Mouse (Mus musculus): ENCODE results near the gene Spaca9. TPM values are rescaled to one million over a fixed set of nuclear protein-coding genes. Genes with fewer than 3 reads are reported as not detected.
A peak's percentile ranks its signal among the peaks of the same experiment; 100 is the strongest.

Spaca9 gene
- polyA plus RNA-seq, 2 experiments, result 1.4 to 1.6 TPM

DNA sequence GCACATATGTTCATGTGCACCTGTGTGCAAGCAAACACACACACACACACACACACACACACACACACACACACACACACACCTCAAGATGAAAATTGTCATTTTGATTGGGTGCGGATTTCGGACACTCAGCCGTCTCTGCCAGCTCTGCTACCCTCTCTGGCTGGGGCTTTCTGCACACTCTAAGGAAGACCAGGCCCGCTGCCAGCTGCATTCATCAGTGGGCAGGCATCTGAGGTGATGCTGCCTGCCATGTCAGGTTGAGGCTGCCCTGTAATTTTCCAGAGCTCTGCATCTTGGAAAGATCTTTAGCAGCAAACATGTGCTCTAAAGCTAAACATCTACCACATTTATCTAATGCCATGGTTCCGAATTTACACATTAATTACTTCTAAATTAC lies 37.6 kb upstream of the Spaca9 start:
- Histone ChIP-seq H3K9me3 (ENCODE audit: control insufficient read depth, low read length) (no peaks in the 10 kb centered on the region), H3K4me3 (replicated peaks; ENCODE audit: low read length) (no peak overlapping the region), H3K27ac (replicated peaks; ENCODE audit: low read depth, low read length) (no peak overlapping the region), H3K9ac (ENCODE audit: low read depth, low read length, severe bottlenecking) (no peak overlapping the region), H3K4me2 (replicated peaks; ENCODE audit: low read depth, low read length, severe bottlenecking) (no peak overlapping the region), H3K4me1 (ENCODE audit: control insufficient read depth, insufficient read depth, low read length) (0 out of 2 replicates have a peak, but pooled peaks cover 2% of the 10 kb centered on the region), H3K36me3 (ENCODE audit: control insufficient read depth, insufficient read depth, low read length) (no peaks in the 10 kb centered on the region), H3K27me3 (ENCODE audit: control insufficient read depth, insufficient read depth, low read length) (no peaks in the 10 kb centered on the region)
- no peak for ATAC-seq (ENCODE audit: low FRiP score, low read depth)
- TF ChIP-seq POLR2A (IDR thresholded peaks at IDR 0.05; ENCODE audit: borderline replicate concordance, extremely low read depth, insufficient read depth, insufficient read length), result no peak
- WGBS, result 76% methylated on average over 5 of the region's 5 CpGs
- DNase-seq (ENCODE audit: low spot score), result no peak

DNA sequence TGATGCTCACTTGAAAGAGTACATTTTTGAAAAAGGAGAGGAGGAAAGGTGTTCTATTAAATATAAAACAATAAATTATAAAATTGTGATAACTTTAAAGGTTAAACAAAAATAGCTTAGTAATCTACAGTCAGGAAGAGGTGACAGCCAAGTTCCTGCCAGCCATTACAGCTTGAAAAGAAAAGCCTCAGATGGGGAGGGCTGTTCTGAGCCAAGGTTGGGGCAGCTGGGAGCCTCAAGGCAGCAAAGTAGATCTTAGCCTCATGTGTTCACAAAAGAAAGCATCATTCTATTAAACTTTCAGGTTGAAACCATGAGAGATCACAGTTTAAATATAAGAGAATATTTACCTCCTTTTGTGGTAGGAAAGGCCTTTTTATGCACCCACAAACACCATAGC lies 31.1 kb upstream of the Spaca9 start:
- Histone ChIP-seq H3K9ac (ENCODE audit: low read depth, low read length, severe bottlenecking) (no peak overlapping the region), H3K27ac (replicated peaks; ENCODE audit: low read depth, low read length) (no peak overlapping the region), H3K27me3 (ENCODE audit: control insufficient read depth, insufficient read depth, low read length) (no peaks in the 10 kb centered on the region), H3K4me2 (replicated peaks; ENCODE audit: low read depth, low read length, severe bottlenecking) (no peak overlapping the region), H3K4me1 (ENCODE audit: control insufficient read depth, insufficient read depth, low read length) (peaks cover 15% of the 10 kb centered on the region), H3K36me3 (ENCODE audit: control insufficient read depth, insufficient read depth, low read length) (no peaks in the 10 kb centered on the region), H3K4me3 (replicated peaks; ENCODE audit: low read length) (no peak overlapping the region), H3K9me3 (ENCODE audit: control insufficient read depth, low read length) (no peaks in the 10 kb centered on the region)
- DNase-seq (ENCODE audit: low spot score), result no peak
- no peak for TF ChIP-seq POLR2A (IDR thresholded peaks at IDR 0.05; ENCODE audit: borderline replicate concordance, extremely low read depth, insufficient read depth, insufficient read length)
- ATAC-seq (ENCODE audit: low FRiP score, low read depth), result no peak

DNA sequence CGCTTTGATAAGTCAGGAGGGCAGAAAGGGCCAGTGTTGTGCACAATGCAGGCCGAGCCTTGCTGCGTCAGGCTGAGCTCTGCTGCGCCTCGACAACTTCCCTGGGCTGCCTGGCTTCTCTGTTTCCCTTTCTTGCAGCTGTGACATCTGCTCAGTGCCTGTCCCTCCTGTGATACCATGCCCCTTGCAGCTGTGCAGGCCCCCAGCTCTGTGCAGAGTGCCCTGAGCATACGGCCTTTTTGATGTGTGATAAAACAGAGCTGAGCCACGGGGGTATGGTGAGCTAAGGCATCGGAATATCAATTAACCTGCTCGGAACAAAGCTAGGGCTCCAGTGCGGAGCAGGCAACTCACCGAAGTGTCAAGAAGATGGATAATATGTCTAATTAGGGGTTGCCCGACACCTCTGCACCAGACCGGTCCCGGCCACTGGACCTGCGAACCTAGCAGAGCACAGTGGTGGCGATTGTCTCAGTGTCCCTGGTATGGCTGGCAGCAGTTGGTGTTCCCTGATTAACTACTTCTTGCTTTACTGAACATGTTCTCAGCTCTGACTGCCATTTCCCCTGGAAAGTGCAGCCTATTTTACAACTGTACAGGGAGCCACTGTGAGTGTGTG lies 28.4 kb upstream of the Spaca9 start:
- Histone ChIP-seq H3K9me3 (ENCODE audit: control insufficient read depth, low read length) (no peaks in the 10 kb centered on the region), H3K27ac (replicated peaks; ENCODE audit: low read depth, low read length) (no peak overlapping the region), H3K9ac (ENCODE audit: low read depth, low read length, severe bottlenecking) (no peak overlapping the region), H3K27me3 (ENCODE audit: control insufficient read depth, insufficient read depth, low read length) (no peaks in the 10 kb centered on the region), H3K4me3 (replicated peaks; ENCODE audit: low read length) (no peak overlapping the region), H3K4me2 (replicated peaks; ENCODE audit: low read depth, low read length, severe bottlenecking) (0 out of 2 replicates have a peak overlapping the region, but pooled peaks have one; percentile 4), H3K4me1 (ENCODE audit: control insufficient read depth, insufficient read depth, low read length) (peaks cover 15% of the 10 kb centered on the region), H3K36me3 (ENCODE audit: control insufficient read depth, insufficient read depth, low read length) (no peaks in the 10 kb centered on the region)
- DNase-seq (ENCODE audit: low spot score) (no peak), ATAC-seq (ENCODE audit: low FRiP score, low read depth) (peak; percentile 73)
- 19% methylated on average over 16 of the region's 16 CpGs for WGBS
- TF ChIP-seq POLR2A (IDR thresholded peaks at IDR 0.05; ENCODE audit: borderline replicate concordance, extremely low read depth, insufficient read depth, insufficient read length), result no peak

DNA sequence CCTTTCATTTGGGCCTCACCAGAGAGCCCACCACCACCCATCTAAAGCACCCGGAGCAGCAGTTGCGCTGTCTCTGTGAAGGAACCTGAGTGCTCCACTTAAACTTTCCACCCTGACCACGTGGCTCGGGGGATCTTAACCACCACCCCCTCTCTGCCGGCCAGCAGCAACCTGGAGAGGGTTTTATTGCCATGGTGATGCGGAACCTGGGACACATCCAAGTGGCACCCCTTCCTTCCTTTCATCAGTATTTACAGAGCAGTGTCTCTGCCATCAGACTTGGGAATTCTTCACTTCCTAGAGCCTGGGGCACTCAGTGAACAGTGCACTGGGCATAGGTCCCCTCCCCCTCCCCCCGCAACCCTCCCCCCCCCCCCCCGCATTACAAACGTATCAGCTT lies 24.4 kb upstream of the Spaca9 start:
- Histone ChIP-seq H3K9me3 (ENCODE audit: control insufficient read depth, low read length) (no peaks in the 10 kb centered on the region), H3K9ac (ENCODE audit: low read depth, low read length, severe bottlenecking) (no peak overlapping the region; the same call in 1 of the 2 replicates), H3K4me2 (replicated peaks; ENCODE audit: low read depth, low read length, severe bottlenecking) (no peak overlapping the region), H3K27ac (replicated peaks; ENCODE audit: low read depth, low read length) (no peak overlapping the region), H3K4me1 (ENCODE audit: control insufficient read depth, insufficient read depth, low read length) (peaks cover 15% of the 10 kb centered on the region), H3K36me3 (ENCODE audit: control insufficient read depth, insufficient read depth, low read length) (no peaks in the 10 kb centered on the region), H3K4me3 (replicated peaks; ENCODE audit: low read length) (no peak overlapping the region), H3K27me3 (ENCODE audit: control insufficient read depth, insufficient read depth, low read length) (no peaks in the 10 kb centered on the region)
- DNase-seq (ENCODE audit: low spot score) (no peak), ATAC-seq (ENCODE audit: low FRiP score, low read depth) (no peak)
- no peak for TF ChIP-seq POLR2A (IDR thresholded peaks at IDR 0.05; ENCODE audit: borderline replicate concordance, extremely low read depth, insufficient read depth, insufficient read length)
- WGBS, result 41% methylated on average over 9 of the region's 9 CpGs

DNA sequence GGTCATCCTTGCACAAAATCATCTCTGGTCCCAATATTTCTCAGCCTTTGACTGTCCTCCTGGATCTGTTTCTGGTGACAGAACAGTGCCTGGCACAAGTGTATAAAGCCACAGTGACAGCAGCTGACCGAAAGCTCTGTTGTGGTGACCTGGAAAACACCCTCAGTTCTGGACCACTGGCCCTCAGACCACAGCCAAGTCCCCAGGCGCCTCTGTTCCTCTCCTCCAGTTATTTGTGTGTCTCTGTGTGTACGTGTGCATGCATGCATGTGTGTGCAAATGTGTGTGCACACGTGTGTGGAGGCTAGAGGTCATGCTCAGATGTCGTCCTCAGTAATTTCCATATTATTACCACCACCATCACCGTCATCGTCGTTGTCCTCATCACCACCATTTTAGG lies 22.9 kb upstream of the Spaca9 start:
- peaks cover 2% of the 10 kb centered on the region; the same call in 1 of the 2 replicates for H3K4me1 ChIP-seq (ENCODE audit: control insufficient read depth, insufficient read depth, low read length)
- no peak overlapping the region for H3K4me2 ChIP-seq (replicated peaks; ENCODE audit: low read depth, low read length, severe bottlenecking)
- WGBS, result 93% methylated on average over 8 of the region's 8 CpGs
- no peaks in the 10 kb centered on the region for H3K27me3 ChIP-seq (ENCODE audit: control insufficient read depth, insufficient read depth, low read length)
- H3K9ac ChIP-seq (ENCODE audit: low read depth, low read length, severe bottlenecking), result no peak overlapping the region
- DNase-seq (ENCODE audit: low spot score) (no peak), ATAC-seq (ENCODE audit: low FRiP score, low read depth) (no peak)
- no peaks in the 10 kb centered on the region for H3K9me3 ChIP-seq (ENCODE audit: control insufficient read depth, low read length)
- no peak overlapping the region for H3K4me3 ChIP-seq (replicated peaks; ENCODE audit: low read length)
- no peak for TF ChIP-seq POLR2A (IDR thresholded peaks at IDR 0.05; ENCODE audit: borderline replicate concordance, extremely low read depth, insufficient read depth, insufficient read length)
- H3K36me3 ChIP-seq (ENCODE audit: control insufficient read depth, insufficient read depth, low read length), result no peaks in the 10 kb centered on the region
- H3K27ac ChIP-seq (replicated peaks; ENCODE audit: low read depth, low read length), result no peak overlapping the region

Data from limb, embryonic 14.5 days (tissue).